12 mouse cellular contexts compared by ENCODE assay signal in genomic region chr12:110203271-110204014, GRCm38 (mm10).
DNase-seq lines count a peak whose midpoint lies in the region; ATAC-seq and TF ChIP-seq lines count a peak whose summit lies in the region.
"Had no signal": no experiment of that assay in that cellular context is flagged by ENCODE, and none has a peak within 500 bp of the region (broad histone marks: within the 10 kb centered on the region; RNA-seq: fewer than 3 reads in every experiment).

No protein-coding gene starts in this region.

- H3K27ac ChIP-seq in embryonic fibroblast, embryonic 13.5 days (ENCODE audit: insufficient read depth, low read length), result peak overlapping the region; percentile 56
- H3K27ac ChIP-seq in forebrain, embryonic 15.5 days (replicated peaks), result no peak overlapping the region

- no peaks in the 10 kb centered on the region for H3K9me3 ChIP-seq in forebrain, embryonic 15.5 days

- no peak for TF ChIP-seq CTCF in embryonic fibroblast, embryonic 13.5 days (IDR thresholded peaks at IDR 0.05; ENCODE audit: borderline replicate concordance, insufficient read depth, low read length)

- no peak overlapping the region for H3K4me2 ChIP-seq in forebrain, embryonic 15.5 days (replicated peaks)

- WGBS in forebrain, embryonic 15.5 days, result 82% methylated on average over 13 of the region's 13 CpGs

- no peak for ATAC-seq in forebrain, embryonic 15.5 days (replicated peaks)
- ATAC-seq: activated CD4-positive, CD25-positive, alpha-beta regulatory T cell, adult 4 months had no signal

- no peak overlapping the region for H3K9ac ChIP-seq in forebrain, embryonic 15.5 days (replicated peaks)

- no peaks in the 10 kb centered on the region for H3K27me3 ChIP-seq in forebrain, embryonic 15.5 days

- no peak overlapping the region for H3K4me3 ChIP-seq in embryonic fibroblast, embryonic 13.5 days (ENCODE audit: insufficient read depth, low read length)
- H3K4me3 ChIP-seq in forebrain, embryonic 15.5 days, result no peak overlapping the region

- TF ChIP-seq POLR2A in embryonic fibroblast, embryonic 13.5 days (IDR thresholded peaks at IDR 0.05; ENCODE audit: low read depth, low read length), result no peak

- H3K4me1 ChIP-seq in embryonic fibroblast, embryonic 13.5 days (ENCODE audit: control insufficient read depth, insufficient read depth, low read length), result peaks cover 14% of the 10 kb centered on the region
- H3K4me1 ChIP-seq in forebrain, embryonic 15.5 days, result no peaks in the 10 kb centered on the region

- peak; percentile 12 to 60 for DNase-seq in layer of hippocampus, adult 18-20 months (ENCODE audit: low spot score in 2 of 2)
- DNase-seq in layer of hippocampus, postnatal 25 days (ENCODE audit: extremely low spot score in 1 of 2, low spot score in 1 of 2), result no peak
- DNase-seq in NIH3T3 (ENCODE audit: low read depth), result peak; percentile 93
- DNase-seq in lung, postnatal 25 days (ENCODE audit: low spot score), result peak; percentile 38
- DNase-seq in spleen, postnatal 36 days (ENCODE audit: low spot score in 2 of 2), result no peak
- no peak for DNase-seq in embryo, embryonic 10.5 days (ENCODE audit: low spot score)
- DNase-seq: cerebellum, adult 8-10 months; gastrocnemius, postnatal 36 days; layer of hippocampus, postnatal 36 days had no signal

- H3K36me3 ChIP-seq in forebrain, embryonic 15.5 days, result no peaks in the 10 kb centered on the region

Comparison
In these comparisons a context has a peak if more than half of its experiments do, and no peak if none do; other contexts are left out.
1. DNase-seq: peak in layer of hippocampus, adult 18-20 months (2 of 2), NIH3T3 (single experiment) and lung, postnatal 25 days (single experiment); none in layer of hippocampus, postnatal 25 days (0 of 2), spleen, postnatal 36 days (0 of 2) and embryo, embryonic 10.5 days (single experiment).